9 mouse cellular contexts compared by ENCODE assay signal in genomic region chr10:79822372-79822771, GRCm38 (mm10). TPM values are rescaled to one million over a fixed set of nuclear protein-coding genes. Genes with fewer than 3 reads are reported as not detected.
A peak's percentile ranks its signal among the peaks of the same experiment; 100 is the strongest.
DNase-seq lines count a peak whose midpoint lies in the region; ATAC-seq and TF ChIP-seq lines count a peak whose summit lies in the region.
"Had no signal": no experiment of that assay in that cellular context is flagged by ENCODE, and none has a peak within 500 bp of the region (broad histone marks: within the 10 kb centered on the region; RNA-seq: fewer than 3 reads in every experiment).

No protein-coding gene starts in this region.

- H3K27me3 ChIP-seq in E14TG2a.4 (ENCODE audit: insufficient read depth, low read length): peaks cover 24% of the 10 kb centered on the region; the same call in 1 of the 2 replicates
- H3K27me3 ChIP-seq in forebrain, embryonic 13.5 days: no peaks in the 10 kb centered on the region
- H3K27me3 ChIP-seq in cerebellum, adult 2 months (ENCODE audit: control insufficient read depth, insufficient read depth, low read length): no peaks in the 10 kb centered on the region

- no peaks in the 10 kb centered on the region for H3K9me3 ChIP-seq in E14TG2a.4 (ENCODE audit: low read length)
- H3K9me3 ChIP-seq in forebrain, embryonic 13.5 days (replicated peaks): no peaks in the 10 kb centered on the region

- TF ChIP-seq POLR2A in cerebellum, adult 2 months (IDR thresholded peaks at IDR 0.05; ENCODE audit: borderline replicate concordance, insufficient read depth, low read length): no peak

- peaks cover 75% of the 10 kb centered on the region for H3K4me1 ChIP-seq in E14TG2a.4 (replicated peaks; ENCODE audit: low read depth, low read length)
- H3K4me1 ChIP-seq in forebrain, embryonic 13.5 days: peaks cover 9% of the 10 kb centered on the region
- H3K4me1 ChIP-seq in cerebellum, adult 2 months (ENCODE audit: control insufficient read depth, insufficient read depth, low read length): no peaks in the 10 kb centered on the region

- no peak overlapping the region for H3K27ac ChIP-seq in forebrain, embryonic 13.5 days
- H3K27ac ChIP-seq in cerebellum, adult 2 months (ENCODE audit: insufficient read depth, low read length): no peak overlapping the region

- DNase-seq in kidney, postnatal 25 days: peak; percentile 78 to 93
- DNase-seq in lung, postnatal 10 days: peak; percentile 40
- no peak for DNase-seq in left cerebral cortex, postnatal 10 days (ENCODE audit: extremely low spot score in 1 of 2, low spot score in 2 of 2)
- DNase-seq in right cerebral cortex, postnatal 10 days (ENCODE audit: low spot score in 2 of 2): no peak
- DNase-seq in adrenal gland, adult 2 months: no peak
- DNase-seq in cerebellum, adult 2 months: no peak

- peak overlapping the region; percentile 22; the same call in 1 of the 2 replicates for H3K9ac ChIP-seq in forebrain, embryonic 13.5 days

- peak overlapping the region; percentile 59 for H3K4me3 ChIP-seq in E14TG2a.4 (replicated peaks; ENCODE audit: low read length)
- H3K4me3 ChIP-seq in forebrain, embryonic 13.5 days: no peak overlapping the region
- H3K4me3 ChIP-seq in cerebellum, adult 2 months (replicated peaks; ENCODE audit: insufficient read depth, low read depth, low read length): no peak overlapping the region

- H3K4me2 ChIP-seq in forebrain, embryonic 13.5 days: no peak overlapping the region

- 41% methylated on average over 17 of the region's 17 CpGs for WGBS in forebrain, embryonic 13.5 days
- 31% methylated on average over 17 of the region's 17 CpGs for WGBS in cerebellum, adult 2 months

- TF ChIP-seq CTCF in E14TG2a.4 (conservative IDR thresholded peaks at IDR 0.05; ENCODE audit: low read length): no peak
- TF ChIP-seq CTCF in cerebellum, adult 2 months (IDR thresholded peaks at IDR 0.05; ENCODE audit: borderline replicate concordance, insufficient read depth, low read depth, low read length): no peak

- ATAC-seq in forebrain, embryonic 13.5 days: no peak

- no peaks in the 10 kb centered on the region for H3K36me3 ChIP-seq in E14TG2a.4 (ENCODE audit: insufficient read depth, low read length)
- peaks cover 40% of the 10 kb centered on the region for H3K36me3 ChIP-seq in forebrain, embryonic 13.5 days (ENCODE audit: poor library complexity, severe bottlenecking)

- intact Hi-C loops in left cerebral cortex, postnatal 10 days (cut with DNase I): no loop called here

RNA-seq across cellular contexts. Expression of gene Misp, which starts 1.6 kb away (rescaled TPM):
- polyA plus RNA-seq in forebrain, embryonic 13.5 days (2015; fragmentation: Nextera tagmentation; extraction: Ambion mirVana): 0.71 and 1.1 TPM in 2 replicates
- total RNA-seq in left cerebral cortex, postnatal 10 days (2021): under 1 TPM; 0.30 to 0.51 TPM
- under 1 TPM; 0.31 to 0.32 TPM for total RNA-seq in adrenal gland, adult 2 months (2021)
- 0.03 and 0.10 TPM in 2 replicates for polyA plus RNA-seq in adrenal gland, adult 2 months (2012; rRNA removed)
- polyA plus RNA-seq in cerebellum, adult 2 months (2012; rRNA removed): 0.29 and 0.41 TPM in 2 replicates
- total RNA-seq: hematopoietic stem cell, adult 5-6 weeks had no signal

RNA-seq across cellular contexts. Expression of gene Palm, which starts 29.0 kb away (rescaled TPM):
- 214 and 234 TPM in 2 replicates for polyA plus RNA-seq in forebrain, embryonic 13.5 days (2015; fragmentation: Nextera tagmentation; extraction: Ambion mirVana)
- 100 to 1,000 TPM; 430 to 432 TPM for total RNA-seq in left cerebral cortex, postnatal 10 days (2021)
- 100 to 1,000 TPM in 1 of 2 experiments, 10 to 100 TPM in 1; 68.1 to 105 TPM for total RNA-seq in adrenal gland, adult 2 months (2021)
- polyA plus RNA-seq in adrenal gland, adult 2 months (2012; rRNA removed): 138 and 146 TPM in 2 replicates
- polyA plus RNA-seq in cerebellum, adult 2 months (2012; rRNA removed): 140 and 143 TPM in 2 replicates

RNA-seq across cellular contexts. Expression of gene Prss57, which starts 31.6 kb away (rescaled TPM):
- polyA plus RNA-seq in forebrain, embryonic 13.5 days (2015; fragmentation: Nextera tagmentation; extraction: Ambion mirVana): 0.09 and 0.13 TPM in 2 replicates
- total RNA-seq in left cerebral cortex, postnatal 10 days (2021): under 1 TPM; 0.32 to 0.54 TPM
- under 1 TPM in 1 of 2 experiments, not detected in 1; 0.21 TPM for total RNA-seq in adrenal gland, adult 2 months (2021)
- polyA plus RNA-seq in adrenal gland, adult 2 months (2012; rRNA removed): 0.28 TPM in 1 of 2 replicates, not detected in the other
- 0.16 and 0.19 TPM in 2 replicates for polyA plus RNA-seq in cerebellum, adult 2 months (2012; rRNA removed)

RNA-seq across cellular contexts. Expression of gene Ptbp1, which starts 31.9 kb away (rescaled TPM):
- 148 and 171 TPM in 2 replicates for polyA plus RNA-seq in forebrain, embryonic 13.5 days (2015; fragmentation: Nextera tagmentation; extraction: Ambion mirVana)
- 10 to 100 TPM; 58.2 to 62.2 TPM for total RNA-seq in left cerebral cortex, postnatal 10 days (2021)
- 100 to 1,000 TPM; 217 to 332 TPM for total RNA-seq in adrenal gland, adult 2 months (2021)
- 175 and 259 TPM in 2 replicates for polyA plus RNA-seq in adrenal gland, adult 2 months (2012; rRNA removed)
- 64.2 and 68.6 TPM in 2 replicates for polyA plus RNA-seq in cerebellum, adult 2 months (2012; rRNA removed)

RNA-seq across cellular contexts. Expression of gene Fstl3, which starts 45.3 kb away (rescaled TPM):
- polyA plus RNA-seq in forebrain, embryonic 13.5 days (2015; fragmentation: Nextera tagmentation; extraction: Ambion mirVana): 0.40 and 0.62 TPM in 2 replicates
- total RNA-seq in left cerebral cortex, postnatal 10 days (2021): 1 to 10 TPM; 1.7 to 2.6 TPM
- 10 to 100 TPM in 1 of 2 experiments, 1 to 10 TPM in 1; 10.0 to 37.2 TPM for total RNA-seq in adrenal gland, adult 2 months (2021)
- 47.0 and 74.7 TPM in 2 replicates for polyA plus RNA-seq in adrenal gland, adult 2 months (2012; rRNA removed)
- polyA plus RNA-seq in cerebellum, adult 2 months (2012; rRNA removed): 2.2 and 2.5 TPM in 2 replicates

Comparison
In these comparisons a context has a peak if more than half of its experiments do, and no peak if none do; other contexts are left out.
1. DNase-seq: peak in kidney, postnatal 25 days (2 of 2) and lung, postnatal 10 days (single experiment); none in left cerebral cortex, postnatal 10 days (0 of 2), right cerebral cortex, postnatal 10 days (0 of 2), adrenal gland, adult 2 months (single experiment) and cerebellum, adult 2 months (0 of 2).